Mouse (Mus musculus): ENCODE results near the gene Zfp385a.

The Zfp385a gene

DNA sequence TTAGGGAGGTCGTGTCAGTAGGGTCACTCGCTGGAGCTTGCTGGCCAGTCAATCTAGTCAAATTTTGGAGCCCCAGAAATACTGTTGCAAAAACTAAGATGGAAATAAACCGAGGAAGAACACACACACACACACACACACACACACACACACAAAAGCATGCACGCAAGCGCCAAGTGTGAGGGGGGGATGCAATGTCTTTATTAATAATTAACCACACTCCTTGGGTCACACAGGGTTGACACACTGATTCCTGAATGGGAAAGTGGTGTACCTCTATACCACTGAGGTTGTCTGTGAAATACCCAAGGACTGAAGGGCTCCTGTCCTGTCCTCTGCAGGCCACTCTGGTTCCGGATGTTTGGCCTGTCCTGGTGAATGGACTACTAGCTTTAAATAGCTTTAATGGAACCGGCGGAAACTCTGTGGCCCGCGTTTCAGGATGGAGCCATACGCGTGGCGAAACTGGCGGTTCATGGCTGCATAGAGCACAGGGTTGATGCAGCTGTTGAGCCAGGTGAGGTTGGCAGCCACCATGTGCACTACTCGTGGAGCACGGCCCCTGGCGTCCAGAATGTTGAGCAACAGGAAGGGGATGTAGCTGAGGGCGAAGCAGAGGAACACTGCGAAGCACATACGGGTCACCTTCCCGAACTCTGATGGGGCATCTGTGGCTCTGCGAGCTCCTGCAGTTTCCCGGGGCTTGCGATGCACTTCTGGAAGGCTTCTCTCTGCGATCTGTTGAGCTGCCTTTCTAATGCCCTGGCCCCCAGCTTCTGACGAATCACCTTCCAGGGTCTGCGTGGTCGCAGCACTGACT lies 31.6 kb downstream of the Zfp385a start:
- DNase-seq (ENCODE audit: low read depth) = no peak

DNA sequence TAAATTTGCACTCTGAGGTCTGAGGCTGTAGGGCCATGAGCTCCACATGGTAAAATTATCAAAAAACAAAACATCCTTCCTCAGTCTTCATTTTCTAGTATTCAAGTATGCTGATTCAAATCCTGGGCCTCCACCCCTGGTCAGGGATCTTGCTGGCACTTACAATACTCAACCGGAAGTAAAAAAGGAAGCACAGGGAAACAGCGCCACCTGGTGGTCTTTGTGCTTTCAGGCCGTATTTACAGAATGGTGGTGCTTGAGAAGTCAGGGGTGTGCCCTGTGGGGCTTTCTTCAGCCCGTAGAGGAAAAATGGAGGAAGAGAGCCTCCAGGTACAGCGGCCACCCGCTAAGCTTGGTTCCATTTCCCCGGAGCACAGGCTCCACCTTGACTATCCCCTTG lies 32.8 kb downstream of the Zfp385a start:
- DNase-seq (ENCODE audit: low read depth) = peak; percentile 99

- no peak for DNase-seq (ENCODE audit: low read depth)
These were observed 33.9 kb downstream of the Zfp385a start for GRCm38 (mm10) chr15:103305792-103306645.

DNA sequence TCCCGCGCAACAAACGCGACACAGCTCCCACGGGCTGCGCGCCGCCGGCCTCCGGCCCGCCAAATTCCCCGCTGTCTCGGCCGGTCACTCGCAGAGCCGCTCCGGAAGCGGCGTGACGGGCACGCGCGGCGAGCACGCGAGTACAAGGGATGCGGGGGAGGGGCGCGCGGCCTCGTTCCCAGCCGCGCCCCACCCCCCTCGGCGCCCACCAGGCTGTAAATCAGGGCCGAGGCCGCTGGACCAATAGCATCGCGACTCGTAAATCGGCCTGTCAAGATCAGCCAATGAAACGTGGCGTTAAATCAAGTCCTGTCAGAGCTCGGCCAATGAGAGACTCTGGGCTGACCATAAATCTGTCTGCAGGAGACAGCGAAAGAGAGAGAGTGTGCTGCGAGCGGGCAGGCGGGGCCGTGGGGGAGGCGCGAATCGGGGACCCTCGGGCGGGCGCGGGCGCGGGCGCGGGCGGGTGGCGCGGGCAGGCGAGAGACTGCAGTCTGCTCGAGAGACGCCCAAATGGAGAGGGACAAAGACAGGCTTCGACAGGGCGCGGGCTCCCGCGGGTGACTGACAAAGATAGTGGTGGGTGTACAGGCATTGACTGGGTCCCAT lies 34.7 kb downstream of the Zfp385a start:
- peak; percentile 76 for DNase-seq (ENCODE audit: low read depth)

DNA sequence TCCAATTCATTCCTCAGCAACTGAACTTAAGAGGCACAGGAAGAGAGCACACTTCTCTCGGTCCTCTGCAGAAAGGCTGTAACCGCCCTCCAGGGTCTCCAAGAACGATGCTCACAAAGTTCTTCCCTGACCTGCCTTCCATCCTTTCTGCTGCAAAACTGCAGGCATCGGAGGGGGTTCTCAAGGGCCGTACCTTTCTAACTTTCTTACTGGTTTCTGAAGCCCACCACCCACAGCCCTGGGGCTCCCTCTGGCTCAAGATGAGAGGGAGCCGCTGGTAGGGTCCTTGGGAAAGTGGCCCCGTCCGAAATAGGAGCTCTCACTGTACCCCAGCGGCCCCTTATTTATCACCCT lies 35.3 kb downstream of the Zfp385a start:
- DNase-seq (ENCODE audit: low read depth) = no peak

GRCm38 (mm10) chr15:103303916-103304615 lies 35.8 kb downstream of the Zfp385a start:
- DNase-seq (ENCODE audit: low read depth) = no peak

- no peak for DNase-seq (ENCODE audit: low read depth)
These were observed 37.4 kb downstream of the Zfp385a start for GRCm38 (mm10) chr15:103302341-103303021.

- no peak for DNase-seq (ENCODE audit: low read depth)
These were observed 38.1 kb downstream of the Zfp385a start for GRCm38 (mm10) chr15:103301547-103302340.

- no peak for DNase-seq (ENCODE audit: low read depth)
These were observed 38.8 kb downstream of the Zfp385a start for GRCm38 (mm10) chr15:103301046-103301445.

DNA sequence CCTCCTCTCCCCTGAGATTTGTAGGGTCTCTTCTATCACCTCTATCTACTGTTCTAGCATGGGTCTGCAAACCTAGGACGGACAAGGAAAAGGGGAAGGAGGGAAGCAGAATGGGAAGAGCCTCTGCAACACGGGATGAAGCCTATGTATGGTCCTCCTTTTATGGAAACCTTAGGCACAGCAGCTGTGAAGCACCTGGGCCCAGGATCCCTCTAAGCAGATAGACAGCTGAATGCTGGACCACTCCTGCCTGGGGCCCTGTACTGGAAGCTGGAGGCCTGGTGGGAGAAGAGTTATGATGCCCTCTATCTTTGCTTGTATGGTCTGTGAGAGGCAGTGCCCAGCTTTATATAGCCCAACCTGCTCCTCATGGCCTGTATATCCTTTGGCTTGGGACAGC lies 39.3 kb downstream of the Zfp385a start:
- DNase-seq (ENCODE audit: low read depth) = no peak

DNA sequence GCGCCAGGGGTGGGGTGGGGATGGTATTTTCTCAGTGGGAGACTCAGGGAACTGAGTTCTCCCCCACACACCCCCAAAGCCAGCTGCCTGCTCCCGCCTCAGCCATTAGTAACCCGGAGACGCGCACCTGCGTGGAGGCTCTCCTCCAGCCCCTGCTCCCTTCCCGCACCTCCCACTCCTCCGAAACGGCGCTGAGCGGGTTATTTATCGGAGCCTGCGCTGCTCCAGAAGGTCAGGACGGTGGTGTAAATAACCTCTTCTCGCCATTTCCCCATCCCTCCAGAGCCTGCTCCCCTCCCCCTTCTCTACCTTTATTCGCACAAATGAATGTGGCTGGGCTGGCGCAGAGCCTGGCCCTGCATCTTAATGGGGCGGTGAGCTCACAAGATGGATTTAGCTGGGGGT lies 39.8 kb downstream of the Zfp385a start:
- no peak for DNase-seq (ENCODE audit: low read depth)

GRCm38 (mm10) chr15:103299644-103300043 lies 40.2 kb downstream of the Zfp385a start:
- DNase-seq (ENCODE audit: low read depth) = no peak

- no peak for DNase-seq (ENCODE audit: low read depth)
These were observed 40.9 kb downstream of the Zfp385a start for GRCm38 (mm10) chr15:103298861-103299616.

GRCm38 (mm10) chr15:103298026-103298425 lies 41.9 kb downstream of the Zfp385a start:
- no peak for DNase-seq (ENCODE audit: low read depth)

DNA sequence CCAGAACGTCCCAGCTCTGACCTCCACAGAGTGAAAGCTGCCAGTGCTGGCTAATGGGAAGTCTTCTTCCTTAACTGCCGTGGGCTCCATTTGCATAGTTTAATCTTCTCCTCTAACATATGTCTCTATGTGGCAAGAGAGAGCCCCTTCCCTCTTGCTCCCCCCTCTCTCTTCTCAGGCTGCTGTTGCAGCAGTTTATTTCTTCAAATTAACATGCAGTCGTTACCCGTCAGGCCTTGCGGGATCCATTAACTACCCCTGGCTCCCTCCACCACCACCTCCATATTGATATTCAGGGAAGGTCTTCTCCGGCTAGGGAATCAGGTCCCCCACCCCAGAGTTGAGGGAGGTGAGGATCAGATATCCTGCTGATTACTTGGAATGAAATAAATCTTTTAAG lies 42.6 kb downstream of the Zfp385a start:
- DNase-seq (ENCODE audit: low read depth) = no peak

DNA sequence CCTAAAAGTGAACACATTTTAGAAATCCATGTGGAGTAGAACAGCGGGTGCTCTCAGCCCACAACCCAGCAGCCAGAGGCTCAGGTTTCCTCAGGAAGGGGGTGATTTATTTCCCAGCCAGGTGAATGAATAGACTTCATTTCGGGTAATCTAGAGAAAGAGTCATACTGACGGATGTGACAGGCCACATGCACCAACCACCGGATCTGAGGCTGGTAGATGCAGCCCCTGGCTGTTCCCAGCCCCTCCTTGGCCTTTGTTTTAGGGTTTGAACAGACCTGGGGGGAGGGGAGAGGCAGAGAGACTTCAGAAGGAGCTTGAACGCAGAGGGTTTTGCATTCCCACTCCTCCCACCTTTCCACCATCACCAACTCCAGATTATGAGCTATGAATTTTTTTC lies 44.0 kb downstream of the Zfp385a start:
- no peak for DNase-seq (ENCODE audit: low read depth)

- no peak for DNase-seq (ENCODE audit: low read depth)
These were observed 45.2 kb downstream of the Zfp385a start for GRCm38 (mm10) chr15:103294649-103295048.

DNA sequence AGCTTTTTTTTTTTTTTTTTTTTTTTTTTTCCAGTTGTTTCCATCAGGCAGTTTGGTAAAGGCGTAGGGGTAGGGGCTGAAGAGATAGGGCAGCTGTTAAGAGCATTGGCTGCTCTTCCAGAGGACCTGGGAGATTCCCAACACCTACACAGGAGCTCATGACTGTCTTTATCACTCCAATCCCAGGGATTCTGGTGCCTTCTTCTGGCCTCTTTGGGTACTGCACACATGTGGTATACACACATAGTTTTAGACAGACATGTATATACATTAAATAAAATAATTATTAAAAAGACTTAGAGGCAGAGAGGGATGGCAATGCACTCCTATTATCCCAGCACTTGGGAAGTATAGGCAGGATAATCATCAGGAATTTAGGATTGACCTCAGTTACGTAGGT lies 46.5 kb downstream of the Zfp385a start:
- DNase-seq (ENCODE audit: low read depth) = no peak

DNA sequence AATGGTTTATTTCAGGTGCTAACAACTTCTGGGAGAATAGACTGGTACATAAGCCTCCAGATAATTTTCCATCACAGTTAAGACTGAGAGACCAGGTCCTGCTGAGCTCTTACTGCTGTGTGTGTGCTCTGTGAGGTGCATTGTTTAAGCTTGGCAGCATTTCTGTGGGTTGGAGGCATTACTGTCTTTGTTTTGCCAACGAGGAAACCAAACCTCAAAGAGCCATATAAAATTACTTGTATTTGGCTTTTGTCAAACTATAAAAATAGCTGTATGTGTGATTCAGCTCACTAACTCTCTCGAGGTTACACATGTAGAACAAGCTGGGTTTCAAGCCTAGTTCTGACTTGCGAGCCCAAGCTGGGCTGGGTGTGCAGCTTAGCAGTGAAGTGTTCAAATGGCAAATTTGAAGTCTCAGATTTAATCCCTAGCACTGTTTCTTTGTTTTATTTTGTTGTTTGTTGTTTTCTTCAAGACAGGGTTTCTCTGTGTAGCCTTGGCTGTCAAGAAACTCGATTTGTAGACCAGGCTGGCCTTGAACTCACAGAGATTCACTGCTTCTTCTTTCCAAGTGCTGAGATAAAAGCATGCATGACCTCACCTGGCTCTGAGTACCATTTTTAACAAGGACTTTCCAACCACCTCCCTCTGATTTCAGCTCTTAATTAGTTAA lies 47.1 kb downstream of the Zfp385a start:
- no peak for DNase-seq (ENCODE audit: low read depth)

Measured in c-Kit-positive CD71-negative TER-119-negative erythroid progenitor cells, embryonic 14.5 days (primary cell).